Mouse (Mus musculus): ENCODE data around the gene Spats2. TPM values are rescaled to one million over a fixed set of nuclear protein-coding genes. Genes with fewer than 3 reads are reported as not detected.

The Spats2 gene
- polyA plus RNA-seq, 1 experiment from 2014 or later: 35.4 TPM

- no peak overlapping the region for H3K4me2 ChIP-seq
- no peaks in the 10 kb centered on the region for H3K4me1 ChIP-seq
- H3K27ac ChIP-seq: no peak overlapping the region
- H3K9me3 ChIP-seq: no peaks in the 10 kb centered on the region
- no peaks in the 10 kb centered on the region for H3K36me3 ChIP-seq (replicated peaks)
- 87% methylated on average over 7 of the region's 7 CpGs for WGBS
- no peak for ATAC-seq (replicated peaks)
- no peak overlapping the region for H3K4me3 ChIP-seq
- H3K27me3 ChIP-seq (replicated peaks): no peaks in the 10 kb centered on the region
- no peak overlapping the region for H3K9ac ChIP-seq
Observed at GRCm38 (mm10) chr15:99105238-99105637, 20.5 kb upstream of the Spats2 start.

GRCm38 (mm10) chr15:99107866-99108265 is 17.9 kb upstream of the Spats2 start:
- Histone ChIP-seq H3K27me3 (replicated peaks) (no peaks in the 10 kb centered on the region), H3K4me3 (no peak overlapping the region), H3K9ac (no peak overlapping the region), H3K27ac (no peak overlapping the region), H3K4me2 (no peak overlapping the region), H3K4me1 (no peaks in the 10 kb centered on the region), H3K36me3 (replicated peaks) (no peaks in the 10 kb centered on the region), H3K9me3 (no peaks in the 10 kb centered on the region)
- 79% methylated on average over 3 of the region's 3 CpGs for WGBS
- no peak for ATAC-seq (replicated peaks)

- Histone ChIP-seq H3K27ac (no peak overlapping the region), H3K9ac (no peak overlapping the region), H3K36me3 (replicated peaks) (no peaks in the 10 kb centered on the region), H3K4me2 (no peak overlapping the region), H3K9me3 (no peaks in the 10 kb centered on the region), H3K27me3 (replicated peaks) (no peaks in the 10 kb centered on the region), H3K4me3 (no peak overlapping the region), H3K4me1 (no peaks in the 10 kb centered on the region)
- ATAC-seq (replicated peaks): no peak
- WGBS: 79% methylated on average over 3 of the region's 3 CpGs
Observed at GRCm38 (mm10) chr15:99111139-99111538, 14.6 kb upstream of the Spats2 start.

GRCm38 (mm10) chr15:99111809-99112208 is 13.9 kb upstream of the Spats2 start:
- no peaks in the 10 kb centered on the region for H3K36me3 ChIP-seq (replicated peaks)
- H3K27me3 ChIP-seq (replicated peaks): no peaks in the 10 kb centered on the region
- no peaks in the 10 kb centered on the region for H3K9me3 ChIP-seq
- H3K4me2 ChIP-seq: no peak overlapping the region
- H3K4me3 ChIP-seq: no peak overlapping the region
- no peaks in the 10 kb centered on the region for H3K4me1 ChIP-seq
- ATAC-seq (replicated peaks): no peak
- no peak overlapping the region for H3K27ac ChIP-seq
- WGBS: 66% methylated on average over 4 of the region's 4 CpGs
- no peak overlapping the region for H3K9ac ChIP-seq

- H3K4me2 ChIP-seq: peak overlapping the region; percentile 18
- H3K9ac ChIP-seq: no peak overlapping the region
- no peak overlapping the region for H3K27ac ChIP-seq
- no peak for ATAC-seq (replicated peaks)
- WGBS: 62% methylated on average over 11 of the region's 11 CpGs
- H3K4me3 ChIP-seq: no peak overlapping the region
- H3K27me3 ChIP-seq (replicated peaks): no peaks in the 10 kb centered on the region
- H3K36me3 ChIP-seq (replicated peaks): no peaks in the 10 kb centered on the region
- H3K4me1 ChIP-seq: no peaks in the 10 kb centered on the region
- H3K9me3 ChIP-seq: no peaks in the 10 kb centered on the region
Observed at GRCm38 (mm10) chr15:99112843-99113395, 12.8 kb upstream of the Spats2 start.

- WGBS: 8% methylated on average over 9 of the region's 9 CpGs
- no peaks in the 10 kb centered on the region for H3K27me3 ChIP-seq (replicated peaks)
- peak overlapping the region; percentile 18 for H3K4me2 ChIP-seq
- H3K9me3 ChIP-seq: no peaks in the 10 kb centered on the region
- no peak overlapping the region for H3K9ac ChIP-seq
- H3K27ac ChIP-seq: no peak overlapping the region
- ATAC-seq (replicated peaks): no peak
- H3K4me1 ChIP-seq: no peaks in the 10 kb centered on the region
- H3K36me3 ChIP-seq (replicated peaks): no peaks in the 10 kb centered on the region
- no peak overlapping the region for H3K4me3 ChIP-seq
Observed at GRCm38 (mm10) chr15:99113396-99113975, 12.2 kb upstream of the Spats2 start.

- no peaks in the 10 kb centered on the region for H3K4me1 ChIP-seq
- H3K4me3 ChIP-seq: no peak overlapping the region
- H3K9me3 ChIP-seq: no peaks in the 10 kb centered on the region
- no peak overlapping the region for H3K9ac ChIP-seq
- 42% methylated on average over 14 of the region's 14 CpGs for WGBS
- no peaks in the 10 kb centered on the region for H3K36me3 ChIP-seq (replicated peaks)
- H3K27me3 ChIP-seq (replicated peaks): no peaks in the 10 kb centered on the region
- ATAC-seq (replicated peaks): no peak
- H3K27ac ChIP-seq: no peak overlapping the region
- no peak overlapping the region for H3K4me2 ChIP-seq
Observed at GRCm38 (mm10) chr15:99114312-99115064, 11.2 kb upstream of the Spats2 start.

- Histone ChIP-seq H3K9me3 (no peaks in the 10 kb centered on the region), H3K9ac (no peak overlapping the region), H3K4me3 (no peak overlapping the region), H3K27me3 (replicated peaks) (no peaks in the 10 kb centered on the region), H3K27ac (no peak overlapping the region), H3K36me3 (replicated peaks) (no peaks in the 10 kb centered on the region), H3K4me1 (no peaks in the 10 kb centered on the region), H3K4me2 (no peak overlapping the region)
- no peak for ATAC-seq (replicated peaks)
- 89% methylated on average over 7 of the region's 7 CpGs for WGBS
Observed at GRCm38 (mm10) chr15:99115065-99115423, 10.7 kb upstream of the Spats2 start.

GRCm38 (mm10) chr15:99116539-99116938 is 9.2 kb upstream of the Spats2 start:
- no peak overlapping the region for H3K4me2 ChIP-seq
- no peak overlapping the region for H3K27ac ChIP-seq
- no peaks in the 10 kb centered on the region for H3K4me1 ChIP-seq
- 50% methylated on average over 11 of the region's 11 CpGs for WGBS
- H3K9me3 ChIP-seq: no peaks in the 10 kb centered on the region
- no peaks in the 10 kb centered on the region for H3K27me3 ChIP-seq (replicated peaks)
- H3K4me3 ChIP-seq: no peak overlapping the region
- no peak for ATAC-seq (replicated peaks)
- no peak overlapping the region for H3K9ac ChIP-seq
- H3K36me3 ChIP-seq (replicated peaks): no peaks in the 10 kb centered on the region

GRCm38 (mm10) chr15:99120814-99121213 is 4.9 kb upstream of the Spats2 start:
- 18% methylated on average over 11 of the region's 11 CpGs for WGBS
- H3K9ac ChIP-seq: no peak overlapping the region

GRCm38 (mm10) chr15:99122642-99123041 is 3.1 kb upstream of the Spats2 start:
- Histone ChIP-seq H3K4me3 (no peak overlapping the region), H3K27ac (no peak overlapping the region), H3K9me3 (no peaks in the 10 kb centered on the region), H3K27me3 (replicated peaks) (no peaks in the 10 kb centered on the region), H3K4me1 (peaks cover 7% of the 10 kb centered on the region), H3K4me2 (no peak overlapping the region), H3K9ac (no peak overlapping the region), H3K36me3 (replicated peaks) (no peaks in the 10 kb centered on the region)
- 82% methylated on average over 2 of the region's 2 CpGs for WGBS
- no peak for ATAC-seq (replicated peaks)

More at GRCm38 (mm10) chr15:99120814-99121213, 4.9 kb upstream of the Spats2 start:
- no peaks in the 10 kb centered on the region for H3K9me3 ChIP-seq
- no peak for ATAC-seq (replicated peaks)
- H3K36me3 ChIP-seq (replicated peaks): no peaks in the 10 kb centered on the region
- H3K27me3 ChIP-seq (replicated peaks): no peaks in the 10 kb centered on the region
- no peak overlapping the region for H3K4me3 ChIP-seq
- no peak overlapping the region for H3K27ac ChIP-seq
- H3K4me1 ChIP-seq: peaks cover 5% of the 10 kb centered on the region
- H3K4me2 ChIP-seq: no peak overlapping the region

- under 1% methylated on average over 81 of the region's 115 CpGs for WGBS
- ATAC-seq (replicated peaks): peak; percentile 86
- peak overlapping the region; percentile 79 for H3K4me3 ChIP-seq
- H3K9ac ChIP-seq: peak overlapping the region; percentile 68
- H3K9me3 ChIP-seq: no peaks in the 10 kb centered on the region
- H3K27ac ChIP-seq: peak overlapping the region; percentile 89
- H3K4me1 ChIP-seq: peaks cover 37% of the 10 kb centered on the region
- H3K4me2 ChIP-seq: peak overlapping the region; percentile 85
- H3K36me3 ChIP-seq (replicated peaks): no peaks in the 10 kb centered on the region
- no peaks in the 10 kb centered on the region for H3K27me3 ChIP-seq (replicated peaks)
Observed at GRCm38 (mm10) chr15:99126081-99126815, 532 bp downstream of the Spats2 start.

All from midbrain, embryonic 15.5 days (tissue).